In genomic region chr7:101653681-101654209, GRCm38 (mm10) we compare ENCODE assay signal across 9 mouse cellular contexts. TPM values are rescaled to one million over a fixed set of nuclear protein-coding genes. Genes with fewer than 3 reads are reported as not detected.
DNase-seq lines count a peak whose midpoint lies in the region; ATAC-seq lines count a peak whose summit lies in the region.
"Had no signal": no experiment of that assay in that cellular context is flagged by ENCODE, and none has a peak within 500 bp of the region (broad histone marks: within the 10 kb centered on the region; RNA-seq: fewer than 3 reads in every experiment).

No protein-coding gene starts in this region.

- WGBS in heart, embryonic 13.5 days, result 61% methylated on average over 10 of the region's 10 CpGs
- 46% methylated on average over 10 of the region's 10 CpGs for WGBS in embryonic facial prominence, embryonic 11.5 days
- WGBS in limb, embryonic 15.5 days, result 44% methylated on average over 10 of the region's 10 CpGs

- H3K4me1 ChIP-seq in heart, embryonic 13.5 days, result no peaks in the 10 kb centered on the region
- H3K4me1 ChIP-seq in embryonic facial prominence, embryonic 11.5 days (ENCODE audit: control insufficient read depth, insufficient read depth, low read length), result no peaks in the 10 kb centered on the region
- H3K4me1 ChIP-seq in limb, embryonic 15.5 days, result no peaks in the 10 kb centered on the region
- H3K4me1 ChIP-seq: neural tube, embryonic 12.5 days had no signal

- no peak overlapping the region for H3K9ac ChIP-seq in heart, embryonic 13.5 days
- H3K9ac ChIP-seq in embryonic facial prominence, embryonic 11.5 days (replicated peaks; ENCODE audit: low read length), result no peak overlapping the region
- no peak overlapping the region for H3K9ac ChIP-seq in limb, embryonic 15.5 days
- H3K9ac ChIP-seq: neural tube, embryonic 12.5 days had no signal

- no peak for ATAC-seq in heart, embryonic 13.5 days (ENCODE audit: extremely low read depth, insufficient number of reproducible peaks, low FRiP score, low TSS enrichment)
- 0 out of 2 replicates have a peak, but pooled peaks have one; percentile 54 for ATAC-seq in embryonic facial prominence, embryonic 11.5 days (replicated peaks; ENCODE audit: insufficient number of reproducible peaks, low FRiP score, low TSS enrichment, low read depth)
- no peak for ATAC-seq in limb, embryonic 15.5 days (ENCODE audit: insufficient number of reproducible peaks, low FRiP score, low TSS enrichment, low read depth)

- H3K9me3 ChIP-seq in heart, embryonic 13.5 days, result no peaks in the 10 kb centered on the region
- H3K9me3 ChIP-seq in embryonic facial prominence, embryonic 11.5 days (replicated peaks; ENCODE audit: control insufficient read depth, low read length), result no peaks in the 10 kb centered on the region
- H3K9me3 ChIP-seq in limb, embryonic 15.5 days, result no peaks in the 10 kb centered on the region
- H3K9me3 ChIP-seq: neural tube, embryonic 12.5 days had no signal

- no peak overlapping the region for H3K4me3 ChIP-seq in heart, embryonic 13.5 days
- no peak overlapping the region for H3K4me3 ChIP-seq in embryonic facial prominence, embryonic 11.5 days (ENCODE audit: low read depth, low read length)
- H3K4me3 ChIP-seq in limb, embryonic 15.5 days, result peak overlapping the region; percentile 13; the same call in 1 of the 2 replicates
- H3K4me3 ChIP-seq: neural tube, embryonic 12.5 days had no signal

- no peaks in the 10 kb centered on the region for H3K36me3 ChIP-seq in heart, embryonic 13.5 days
- no peaks in the 10 kb centered on the region for H3K36me3 ChIP-seq in embryonic facial prominence, embryonic 11.5 days (replicated peaks; ENCODE audit: control insufficient read depth, insufficient read depth, low read depth, low read length)
- H3K36me3 ChIP-seq in limb, embryonic 15.5 days, result no peaks in the 10 kb centered on the region
- H3K36me3 ChIP-seq: neural tube, embryonic 12.5 days had no signal

- DNase-seq in heart, postnatal 4 days, result no peak
- DNase-seq in R1 (ENCODE audit: low read depth, low spot score), result peak; percentile 32
- DNase-seq in embryonic facial prominence, embryonic 11.5 days (ENCODE audit: low spot score), result peak; percentile 70
- peak; percentile 29 to 55 for DNase-seq in kidney, adult 8-10 months
- peak; percentile 64 to 70 for DNase-seq in right cerebral cortex, adult 2 months (ENCODE audit: low spot score in 2 of 2)
- DNase-seq in spleen, postnatal 10 days (ENCODE audit: low spot score in 2 of 2), result no peak

- H3K27me3 ChIP-seq in heart, embryonic 13.5 days (replicated peaks), result peaks cover 12% of the 10 kb centered on the region
- no peaks in the 10 kb centered on the region for H3K27me3 ChIP-seq in embryonic facial prominence, embryonic 11.5 days (ENCODE audit: control insufficient read depth, insufficient read depth, low read length)
- no peaks in the 10 kb centered on the region for H3K27me3 ChIP-seq in limb, embryonic 15.5 days
- H3K27me3 ChIP-seq: neural tube, embryonic 12.5 days had no signal

- H3K27ac ChIP-seq in heart, embryonic 13.5 days (replicated peaks), result no peak overlapping the region
- H3K27ac ChIP-seq in embryonic facial prominence, embryonic 11.5 days (replicated peaks; ENCODE audit: low read depth, low read length), result no peak overlapping the region
- H3K27ac ChIP-seq in limb, embryonic 15.5 days, result no peak overlapping the region
- H3K27ac ChIP-seq: neural tube, embryonic 12.5 days had no signal

- H3K4me2 ChIP-seq in heart, embryonic 13.5 days, result peak overlapping the region; percentile 38; the same call in 1 of the 2 replicates
- no peak overlapping the region for H3K4me2 ChIP-seq in embryonic facial prominence, embryonic 11.5 days (ENCODE audit: low read depth, low read length)
- no peak overlapping the region for H3K4me2 ChIP-seq in limb, embryonic 15.5 days
- H3K4me2 ChIP-seq: neural tube, embryonic 12.5 days had no signal

RNA-seq across cellular contexts. Expression of gene Clpb, which starts 9.7 kb away (rescaled TPM):
- 47.0 and 52.3 TPM in 2 replicates for polyA plus RNA-seq in heart, embryonic 13.5 days (2015; fragmentation: Nextera tagmentation; extraction: Ambion mirVana)
- 10 to 100 TPM; 50.3 to 52.7 TPM for total RNA-seq in heart, postnatal 4 days (2021)
- 35.8 and 38.4 TPM in 2 replicates for polyA plus RNA-seq in embryonic facial prominence, embryonic 11.5 days (2014; fragmentation: Nextera tagmentation; extraction: Ambion mirVana)
- 54.8 and 58.9 TPM in 2 replicates for polyA plus RNA-seq in limb, embryonic 15.5 days (2015; fragmentation: Nextera tagmentation; extraction: Ambion mirVana)

Comparison
In these comparisons a context has a peak if more than half of its experiments do, and no peak if none do; other contexts are left out.
1. DNase-seq: peak in R1 (single experiment), embryonic facial prominence, embryonic 11.5 days (single experiment), kidney, adult 8-10 months (2 of 2) and right cerebral cortex, adult 2 months (2 of 2); none in heart, postnatal 4 days (single experiment) and spleen, postnatal 10 days (0 of 2).